Mouse (Mus musculus) midbrain, postnatal 0 days (tissue): ENCODE results near the gene Gm10300. TPM values are rescaled to one million over a fixed set of nuclear protein-coding genes. Genes with fewer than 3 reads are reported as not detected.

Experiments
- ATAC-seq: fragments of 200-750 bp; cut with Nextera tagmentation; 2 replicates; pipeline ENCODE4 v1.8.0; 2017; ENCODE audit warnings: moderate number of reproducible peaks, mild to moderate bottlenecking, moderate TSS enrichment, moderate library complexity; ENCODE audit not compliant: low FRiP score
- DNase-seq: peaks from one replicate; pipeline ENCODE4 v3.0.0-alpha.2; 2015; ENCODE audit warnings: low spot score
- H3K27ac ChIP-seq: fragments of 300-500 bp; sonication (generic); 2 replicates; pipeline ENCODE4 v1.5.1; 2014; ENCODE audit warnings: low read depth, mild to moderate bottlenecking, low read length, mixed read lengths
- H3K27me3 ChIP-seq: fragments of 300-500 bp; sonication (generic); 2 replicates; pipeline ENCODE4 v1.6.1; 2014; ENCODE audit warnings: low read length, control low read depth, mixed read lengths; ENCODE audit not compliant: insufficient read depth
- H3K36me3 ChIP-seq: fragments of 300-500 bp; sonication (generic); 2 replicates; pipeline ENCODE4 v1.6.1; 2014; ENCODE audit warnings: low read length, control low read depth, mixed read lengths; ENCODE audit not compliant: insufficient read depth
- H3K4me1 ChIP-seq: fragments of 300-500 bp; sonication (generic); 2 replicates; pipeline ENCODE4 v1.6.1; 2014; ENCODE audit warnings: mild to moderate bottlenecking, control low read depth, antibody characterized with exemption, low read length, mixed read lengths; ENCODE audit not compliant: insufficient read depth
- H3K4me2 ChIP-seq: fragments of 300-500 bp; sonication (generic); 2 replicates; pipeline ENCODE4 v1.6.1; 2014; ENCODE audit warnings: low read depth, mild to moderate bottlenecking, low read length, mixed read lengths; ENCODE audit not compliant: poor library complexity, severe bottlenecking
- H3K4me3 ChIP-seq: fragments of 300-500 bp; sonication (generic); 2 replicates; pipeline ENCODE4 v1.5.1; 2014; ENCODE audit warnings: low read depth, mild to moderate bottlenecking, low read length, moderate library complexity
- H3K9ac ChIP-seq: fragments of 300-500 bp; sonication (generic); replicated peaks from 2 replicates; pipeline ENCODE4 v1.6.1; 2014; ENCODE audit warnings: mild to moderate bottlenecking, low read length, moderate library complexity, mixed read lengths; ENCODE audit not compliant: poor library complexity, severe bottlenecking
- H3K9me3 ChIP-seq: fragments of 300-500 bp; sonication (generic); 2 replicates; pipeline ENCODE4 v1.6.1; 2016; ENCODE audit warnings: low read length, control low read depth
- CTCF ChIP-seq: IDR thresholded peaks from 2 replicates; pipeline ENCODE4 v1.5.1; 2016; ENCODE audit warnings: antibody characterized with exemption, mild to moderate bottlenecking
- WGBS: fragments of 180-500 bp; shearing (Covaris S2); extraction: QIAGEN DNeasy Blood & Tissue Kit; methylation state at CpG from one replicate; pipeline ENCODE4 v1.1.7; 2014; 5-methylcytosine and 5-hydroxymethylcytosine counted together
- polyA plus RNA-seq: library from polyadenylated mRNA; unstranded; fragments of >200 nt; fragmentation: Nextera tagmentation; extraction: Ambion mirVana; gene quantifications from 2 replicates; pipeline ENCODE4 v1.2.1, GENCODE M21; 2015
- total RNA-seq: library from RNA; depleted of rRNA; stranded (reverse); fragments of >200 nt; gene quantifications from 2 replicates; pipeline ENCODE4 v1.2.3, GENCODE M21; 2014

The Gm10300 gene
- total and polyA plus RNA-seq, 2 experiments from 2014 or later, result 0.05 to 0.06 TPM

DNA sequence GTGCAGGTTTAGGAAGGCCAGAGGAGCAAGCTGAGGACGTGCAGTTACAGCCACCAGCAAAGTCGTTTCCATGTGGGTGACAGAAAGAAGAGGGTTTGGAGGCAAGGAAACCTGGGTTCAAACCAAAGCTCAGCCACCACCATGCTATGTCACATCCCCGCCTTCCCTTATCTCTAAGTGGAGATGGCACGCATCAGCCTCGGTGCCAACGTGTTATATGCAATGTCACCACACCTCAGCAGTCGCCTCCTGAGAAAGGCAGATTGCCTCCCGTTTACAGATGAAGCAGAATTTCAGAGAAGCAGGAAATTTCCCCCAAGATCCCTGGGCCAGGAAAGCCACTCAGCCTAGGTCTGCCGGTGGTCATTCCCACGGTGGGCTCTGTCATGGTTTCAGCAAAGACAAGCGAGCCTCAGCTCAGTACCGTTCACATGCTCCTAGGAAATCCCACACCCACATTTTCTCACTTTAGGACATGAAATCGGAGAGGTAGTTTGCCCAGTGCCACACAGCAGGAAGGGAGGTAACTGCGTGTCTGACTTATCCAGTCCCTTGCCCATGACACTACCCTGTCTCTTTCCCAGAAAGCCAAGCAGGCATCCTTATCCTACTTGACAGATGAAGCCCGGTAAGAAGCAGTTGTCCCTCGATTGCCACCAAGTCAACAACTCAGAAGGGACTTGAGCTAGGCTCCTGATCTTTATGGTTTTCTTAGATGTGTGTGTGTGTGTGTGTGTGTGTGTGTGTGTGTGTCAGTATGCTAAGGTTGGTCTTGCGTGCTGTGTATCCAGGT is 14.3 kb upstream of the Gm10300 start:
- TF ChIP-seq CTCF, result no peak
- Histone ChIP-seq H3K9ac (no peak overlapping the region), H3K9me3 (no peaks in the 10 kb centered on the region), H3K27me3 (no peaks in the 10 kb centered on the region), H3K36me3 (no peaks in the 10 kb centered on the region), H3K4me1 (no peaks in the 10 kb centered on the region), H3K4me3 (no peak overlapping the region), H3K4me2 (no peak overlapping the region), H3K27ac (no peak overlapping the region)
- WGBS, result 79% methylated on average over 17 of the region's 17 CpGs
- ATAC-seq (no peak), DNase-seq (no peak)

DNA sequence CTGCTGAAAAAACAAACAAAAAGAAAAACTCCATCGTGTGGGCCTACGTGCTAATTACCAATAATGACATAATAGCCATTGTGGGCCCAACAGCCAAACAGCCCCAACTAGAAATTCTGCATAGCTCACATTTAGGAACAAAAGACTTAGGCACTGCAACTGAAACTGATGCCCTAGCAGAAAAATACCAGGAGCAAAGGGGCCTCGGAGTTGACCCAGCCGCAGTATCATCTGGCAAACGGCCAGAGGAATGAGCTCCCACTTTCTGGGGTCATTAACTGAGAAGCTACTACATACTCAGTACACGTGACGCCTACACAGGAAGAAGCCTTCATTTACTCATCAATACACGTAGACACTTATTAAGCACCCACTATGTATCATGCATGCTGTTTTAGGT is 12.2 kb upstream of the Gm10300 start:
- no peak overlapping the region for H3K9ac ChIP-seq
- H3K4me1 ChIP-seq, result no peaks in the 10 kb centered on the region
- DNase-seq (no peak), ATAC-seq (no peak)
- no peak overlapping the region for H3K4me2 ChIP-seq
- no peaks in the 10 kb centered on the region for H3K9me3 ChIP-seq
- WGBS, result 82% methylated on average over 8 of the region's 8 CpGs
- no peak overlapping the region for H3K4me3 ChIP-seq
- no peak overlapping the region for H3K27ac ChIP-seq
- H3K36me3 ChIP-seq, result no peaks in the 10 kb centered on the region
- no peak for TF ChIP-seq CTCF
- H3K27me3 ChIP-seq, result no peaks in the 10 kb centered on the region

DNA sequence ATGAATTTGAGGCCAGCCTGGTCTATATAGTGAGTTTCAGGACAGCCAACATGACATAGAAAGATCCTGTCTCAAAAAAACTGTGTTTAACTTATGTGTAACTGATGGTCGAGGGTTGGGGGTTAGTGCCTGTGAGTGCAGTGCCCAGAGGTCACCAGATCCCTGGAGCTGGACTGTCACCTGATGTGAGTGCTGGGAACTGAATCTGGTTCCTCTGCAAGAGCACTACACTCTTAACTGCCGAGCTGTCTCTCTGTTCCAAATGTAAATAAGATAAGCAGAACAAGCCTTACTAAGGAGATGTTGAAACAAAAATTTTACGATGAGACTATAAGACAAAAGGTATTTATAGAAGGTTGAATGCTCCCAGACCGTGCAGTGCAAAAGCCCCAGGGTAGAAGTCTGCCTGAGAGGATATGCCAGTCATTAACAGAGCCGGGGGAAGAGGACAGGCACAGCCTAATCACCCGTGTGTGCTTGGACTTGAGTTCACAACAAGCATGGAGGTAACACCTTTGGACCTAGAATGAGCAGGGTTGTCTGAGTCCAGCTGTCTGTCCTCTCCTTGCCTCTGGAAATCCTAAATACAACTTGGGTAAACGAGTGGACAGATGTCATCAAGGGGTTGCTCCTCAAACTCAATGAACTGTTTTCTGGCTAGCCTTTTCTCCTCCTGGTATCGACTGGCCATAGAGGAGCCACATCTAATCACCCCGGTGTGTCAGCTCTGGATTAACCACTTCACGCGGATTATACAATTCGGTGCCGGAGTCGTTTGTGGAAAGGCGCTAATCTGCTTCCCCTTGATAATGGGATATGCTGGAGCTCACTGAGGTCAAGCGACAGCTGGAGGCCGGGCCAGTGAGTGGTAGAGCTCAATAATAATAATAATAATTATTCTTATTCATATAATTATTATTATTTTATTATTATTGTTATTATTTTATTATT is 11.3 kb upstream of the Gm10300 start:
- H3K27me3 ChIP-seq, result no peaks in the 10 kb centered on the region
- DNase-seq (no peak), ATAC-seq (no peak)
- H3K4me1 ChIP-seq, result no peaks in the 10 kb centered on the region
- TF ChIP-seq CTCF, result no peak
- no peak overlapping the region for H3K4me3 ChIP-seq
- H3K27ac ChIP-seq, result no peak overlapping the region
- H3K4me2 ChIP-seq, result no peak overlapping the region
- no peaks in the 10 kb centered on the region for H3K9me3 ChIP-seq
- 55% methylated on average over 17 of the region's 17 CpGs for WGBS
- no peaks in the 10 kb centered on the region for H3K36me3 ChIP-seq
- H3K9ac ChIP-seq, result no peak overlapping the region

- Histone ChIP-seq H3K9me3 (no peaks in the 10 kb centered on the region), H3K9ac (no peak overlapping the region), H3K4me3 (no peak overlapping the region), H3K27ac (no peak overlapping the region), H3K27me3 (no peaks in the 10 kb centered on the region), H3K4me2 (no peak overlapping the region), H3K4me1 (no peaks in the 10 kb centered on the region), H3K36me3 (no peaks in the 10 kb centered on the region)
- DNase-seq (no peak), ATAC-seq (no peak)
- 96% methylated on average over 5 of the region's 5 CpGs for WGBS
- no peak for TF ChIP-seq CTCF
These were observed 9.9 kb upstream of the Gm10300 start for GRCm38 (mm10) chr4:132064550-132064949.

- ATAC-seq, result no peak
- DNase-seq, result no peak
- WGBS, result 60% methylated on average over 3 of the region's 3 CpGs
- TF ChIP-seq CTCF, result no peak
- Histone ChIP-seq H3K4me1 (no peaks in the 10 kb centered on the region), H3K9ac (no peak overlapping the region), H3K9me3 (no peaks in the 10 kb centered on the region), H3K4me3 (no peak overlapping the region), H3K27me3 (no peaks in the 10 kb centered on the region), H3K4me2 (no peak overlapping the region), H3K27ac (no peak overlapping the region), H3K36me3 (no peaks in the 10 kb centered on the region)
These were observed 8.9 kb upstream of the Gm10300 start for GRCm38 (mm10) chr4:132065578-132065977.
